Mouse (Mus musculus) left cerebral cortex, postnatal 36 days (tissue): ENCODE data around the gene Frem1. TPM values are rescaled to one million over a fixed set of nuclear protein-coding genes. Genes with fewer than 3 reads are reported as not detected.

ENCODE experiments used
- DNase-seq, 2 experiments: peaks; one replicate each; pipeline ENCODE4 v3.0.0; 2021 to 2022; ENCODE audit warnings: low spot score in 2 of 2, mixed read lengths in 1 of 2
- intact Hi-C: fragments of 180-260 bp; cut with DNase I; formaldehyde crosslinking; loops from one replicate; pipeline ENCODE4 v1.15.1; 2025
- total RNA-seq, 2 experiments: library from RNA; stranded (reverse); gene quantifications; 2 replicates each; pipeline ENCODE4 v1.2.3; 2021

Frem1 gene
- total RNA-seq, 2 experiments from 2014 or later: 1.4 to 2.6 TPM

- intact Hi-C loops: no loop called here
- no peak for DNase-seq
Observed at GRCm38 (mm10) chr4:82940680-82941079, 111.5 kb downstream of the Frem1 start.

GRCm38 (mm10) chr4:82940248-82940647, 111.9 kb downstream of the Frem1 start:
- intact Hi-C loops: no loop called here
- DNase-seq: no peak

GRCm38 (mm10) chr4:82934308-82934707, 117.8 kb downstream of the Frem1 start:
- intact Hi-C loops: loop anchor here (2.0 to 5.0 kb wide), 5 partner anchors 77 to 1367 kb away; partner anchors contain the start of gene Zdhhc21
- DNase-seq: no peak

- intact Hi-C loops: loop anchor here (2.0 to 5.0 kb wide), 5 partner anchors 76 to 1366 kb away; partner anchors contain the start of gene Zdhhc21
- DNase-seq: peak; percentile 73 to 84
Observed at GRCm38 (mm10) chr4:82933698-82934210, 118.4 kb downstream of the Frem1 start.

GRCm38 (mm10) chr4:82930079-82930478, 122.1 kb downstream of the Frem1 start:
- no peak for DNase-seq
- intact Hi-C loops: loop anchor here (5.0 kb wide), 4 partner anchors 73 to 1363 kb away; partner anchors contain the start of gene Zdhhc21

- DNase-seq: no peak
- intact Hi-C loops: no loop called here
Observed at GRCm38 (mm10) chr4:82921962-82922361, 130.2 kb downstream of the Frem1 start.

GRCm38 (mm10) chr4:82918625-82919024, 133.5 kb downstream of the Frem1 start:
- intact Hi-C loops: no loop called here
- no peak for DNase-seq

- no peak for DNase-seq
- intact Hi-C loops: no loop called here
Observed at GRCm38 (mm10) chr4:82916678-82917050, 135.5 kb downstream of the Frem1 start.

- DNase-seq: no peak
- intact Hi-C loops: no loop called here
Observed at GRCm38 (mm10) chr4:82916003-82916677, 136.0 kb downstream of the Frem1 start.

GRCm38 (mm10) chr4:82915576-82915975, 136.6 kb downstream of the Frem1 start:
- intact Hi-C loops: no loop called here
- no peak for DNase-seq

- intact Hi-C loops: no loop called here
Observed at GRCm38 (mm10) chr4:82914601-82915143, 137.5 kb downstream of the Frem1 start.

GRCm38 (mm10) chr4:82895227-82895626, 156.9 kb downstream of the Frem1 start:
- intact Hi-C loops: no loop called here

More at GRCm38 (mm10) chr4:82914601-82915143, 137.5 kb downstream of the Frem1 start:
- DNase-seq: no peak

GRCm38 (mm10) chr4:82892247-82892646, 159.9 kb downstream of the Frem1 start:
- no peak for DNase-seq
- intact Hi-C loops: no loop called here

More at GRCm38 (mm10) chr4:82895227-82895626, 156.9 kb downstream of the Frem1 start:
- no peak for DNase-seq

- intact Hi-C loops: no loop called here
- no peak for DNase-seq
Observed at GRCm38 (mm10) chr4:82891566-82891965, 160.6 kb downstream of the Frem1 start.

GRCm38 (mm10) chr4:82891049-82891448, 161.1 kb downstream of the Frem1 start:
- intact Hi-C loops: no loop called here
- DNase-seq: no peak

GRCm38 (mm10) chr4:82890585-82890984, 161.6 kb downstream of the Frem1 start:
- no peak for DNase-seq
- intact Hi-C loops: no loop called here

- intact Hi-C loops: no loop called here
- no peak for DNase-seq
Observed at GRCm38 (mm10) chr4:82886148-82886547, 166.0 kb downstream of the Frem1 start.

GRCm38 (mm10) chr4:82885535-82885913, 166.6 kb downstream of the Frem1 start:
- DNase-seq: no peak
- intact Hi-C loops: no loop called here

- no peak for DNase-seq
- intact Hi-C loops: no loop called here
Observed at GRCm38 (mm10) chr4:82884636-82885534, 167.3 kb downstream of the Frem1 start, which contains the start of gene Cer1. Cer1 (minus strand) TSS chr4:82885148.

GRCm38 (mm10) chr4:82882500-82882899, 169.6 kb downstream of the Frem1 start:
- intact Hi-C loops: no loop called here
- DNase-seq: no peak
